Mouse (Mus musculus): Measurements from ENCODE around the gene Urb2. TPM values are rescaled to one million over a fixed set of nuclear protein-coding genes. Genes with fewer than 3 reads are reported as not detected.
"Not testable (repeated sequence)": the region's sequence is repeated elsewhere in the genome, so short reads cannot be mapped to it uniquely, and the experiment has no call there.

Gene Urb2
- total RNA-seq, 2 experiments from 2014 or later, result 8.5 to 10.9 TPM

GRCm38 (mm10) chr8:124011989-124012586, 9.2 kb upstream of the Urb2 start:
- ATAC-seq (replicated peaks; ENCODE audit: low FRiP score, poor library complexity, severe bottlenecking), result no peak

GRCm38 (mm10) chr8:124014299-124014698, 7.0 kb upstream of the Urb2 start:
- ATAC-seq (replicated peaks; ENCODE audit: low FRiP score, poor library complexity, severe bottlenecking), result not testable (repeated sequence)

GRCm38 (mm10) chr8:124014751-124015150, 6.6 kb upstream of the Urb2 start:
- no peak for ATAC-seq (replicated peaks; ENCODE audit: low FRiP score, poor library complexity, severe bottlenecking)

GRCm38 (mm10) chr8:124019782-124020181, 1.5 kb upstream of the Urb2 start:
- peak; percentile 84 for ATAC-seq (replicated peaks; ENCODE audit: low FRiP score, poor library complexity, severe bottlenecking)

GRCm38 (mm10) chr8:124020439-124021236, 670 bp upstream of the Urb2 start:
- ATAC-seq (replicated peaks; ENCODE audit: low FRiP score, poor library complexity, severe bottlenecking), result peak; percentile 59

- not testable (repeated sequence) for ATAC-seq (replicated peaks; ENCODE audit: low FRiP score, poor library complexity, severe bottlenecking)
Observed at GRCm38 (mm10) chr8:124026265-124026664, 5.0 kb downstream of the Urb2 start.

- no peak for ATAC-seq (replicated peaks; ENCODE audit: low FRiP score, poor library complexity, severe bottlenecking)
Observed at GRCm38 (mm10) chr8:124027831-124028230, 6.5 kb downstream of the Urb2 start.

- no peak for ATAC-seq (replicated peaks; ENCODE audit: low FRiP score, poor library complexity, severe bottlenecking)
Observed at GRCm38 (mm10) chr8:124033400-124033799, 12.1 kb downstream of the Urb2 start.

GRCm38 (mm10) chr8:124038121-124038520, 16.8 kb downstream of the Urb2 start:
- no peak for ATAC-seq (replicated peaks; ENCODE audit: low FRiP score, poor library complexity, severe bottlenecking)

- ATAC-seq (replicated peaks; ENCODE audit: low FRiP score, poor library complexity, severe bottlenecking), result no peak
Observed at GRCm38 (mm10) chr8:124039351-124039750, 18.0 kb downstream of the Urb2 start.

GRCm38 (mm10) chr8:124042201-124042600, 20.9 kb downstream of the Urb2 start:
- no peak for ATAC-seq (replicated peaks; ENCODE audit: low FRiP score, poor library complexity, severe bottlenecking)

- no peak for ATAC-seq (replicated peaks; ENCODE audit: low FRiP score, poor library complexity, severe bottlenecking)
Observed at GRCm38 (mm10) chr8:124044421-124044820, 23.1 kb downstream of the Urb2 start.

GRCm38 (mm10) chr8:124044931-124045330, 23.6 kb downstream of the Urb2 start:
- no peak for ATAC-seq (replicated peaks; ENCODE audit: low FRiP score, poor library complexity, severe bottlenecking)

- ATAC-seq (replicated peaks; ENCODE audit: low FRiP score, poor library complexity, severe bottlenecking), result peak; percentile 46
Observed at GRCm38 (mm10) chr8:124045856-124046255, 24.5 kb downstream of the Urb2 start.

GRCm38 (mm10) chr8:124052110-124052509, 30.8 kb downstream of the Urb2 start:
- peak; percentile 68; the same call in 1 of the 2 replicates for ATAC-seq (replicated peaks; ENCODE audit: low FRiP score, poor library complexity, severe bottlenecking)

GRCm38 (mm10) chr8:124052568-124052967, 31.3 kb downstream of the Urb2 start:
- no peak for ATAC-seq (replicated peaks; ENCODE audit: low FRiP score, poor library complexity, severe bottlenecking)

- ATAC-seq (replicated peaks; ENCODE audit: low FRiP score, poor library complexity, severe bottlenecking), result no peak
Observed at GRCm38 (mm10) chr8:124056832-124057655, 35.7 kb downstream of the Urb2 start.

- no peak for ATAC-seq (replicated peaks; ENCODE audit: low FRiP score, poor library complexity, severe bottlenecking)
Observed at GRCm38 (mm10) chr8:124066325-124067058, 45.2 kb downstream of the Urb2 start.

- no peak for ATAC-seq (replicated peaks; ENCODE audit: low FRiP score, poor library complexity, severe bottlenecking)
Observed at GRCm38 (mm10) chr8:124067059-124067750, 45.9 kb downstream of the Urb2 start.
